Mouse (Mus musculus): ENCODE measurements at regions not wholly inside any gene's neighbourhood (a gene's known extent, or its start where the extent isn't known, plus 50 kb on each side); places are given as distances from the start of the nearest gene placed in this dataset.

DNA sequence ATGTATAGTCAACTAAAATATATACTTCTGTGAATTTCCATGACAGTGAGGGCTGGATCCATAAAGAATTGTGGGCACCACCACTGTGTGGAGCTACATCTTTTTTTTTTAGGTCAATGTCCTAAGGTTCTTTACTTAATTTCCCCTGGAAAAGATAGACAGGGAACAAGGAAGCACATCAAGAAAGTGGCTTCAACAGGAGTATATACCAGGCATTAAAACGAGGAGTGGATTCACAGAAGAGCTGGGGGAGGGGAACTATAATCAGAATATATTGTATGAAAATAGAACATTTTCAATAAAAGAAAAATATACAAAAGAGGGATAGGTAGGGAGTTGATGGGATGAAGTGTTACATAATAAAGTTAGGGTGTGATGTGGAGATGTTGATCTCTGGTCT is 190.9 kb downstream of the Ifng start:
- TF ChIP-seq POLR2A (IDR thresholded peaks at IDR 0.05; ENCODE audit: borderline replicate concordance, low read depth, low read length), result no peak
- no peak for TF ChIP-seq CTCF (IDR thresholded peaks at IDR 0.05; ENCODE audit: low read depth, low read length)
